Mouse (Mus musculus): Measurements from ENCODE around the gene Qrich1.

DNA sequence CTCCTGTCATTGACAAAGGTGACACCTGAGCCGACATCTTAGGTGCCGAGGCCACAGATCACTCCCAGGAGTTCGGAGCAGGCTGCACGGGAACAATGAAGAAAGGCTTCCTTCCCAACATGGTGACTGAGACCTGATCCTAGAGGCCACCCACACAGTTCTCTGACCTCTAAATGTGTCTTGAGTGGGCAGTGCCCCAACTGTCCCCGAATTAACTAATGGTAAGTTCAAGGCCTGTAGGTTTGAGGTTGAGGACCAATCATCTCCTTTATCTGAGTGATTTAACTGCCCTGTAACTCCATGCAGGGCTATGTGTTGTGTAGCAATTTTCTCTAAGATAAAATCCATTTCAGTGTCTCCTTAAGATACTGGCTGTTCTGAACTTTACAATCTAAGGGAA is 47.2 kb upstream of the Qrich1 start:
- no peak for TF ChIP-seq CTCF (IDR thresholded peaks at IDR 0.05)
- no peak for TF ChIP-seq EP300 (IDR thresholded peaks at IDR 0.05)
